Mouse (Mus musculus) lung, adult 2 months (tissue): ENCODE data around the gene Tsga10. TPM values are rescaled to one million over a fixed set of nuclear protein-coding genes. Genes with fewer than 3 reads are reported as not detected.

ENCODE experiments used
- DNase-seq: peaks from one replicate; pipeline ENCODE4 v3.0.0; 2022
- H3K4me1 ChIP-seq: fragments of 200-500 bp; 2 replicates; pipeline ENCODE4 v1.6.1; 2011; ENCODE audit warnings: low read length; ENCODE audit not compliant: control insufficient read depth, insufficient read depth
- H3K4me3 ChIP-seq: fragments of 200-500 bp; replicated peaks from 2 replicates; pipeline ENCODE3; 2011; ENCODE audit warnings: low read depth, mild to moderate bottlenecking, control low read depth, low read length; ENCODE audit errors: extremely low read depth
- CTCF ChIP-seq: fragments of 200-500 bp; IDR thresholded peaks from 2 replicates; pipeline ENCODE4 v1.5.1; 2011; ENCODE audit warnings: mild to moderate bottlenecking, low read length, control low read depth; ENCODE audit not compliant: insufficient read depth
- POLR2A ChIP-seq: fragments of 200-500 bp; IDR thresholded peaks from 2 replicates; pipeline ENCODE4 v1.6.1; 2011; ENCODE audit warnings: low read depth, mild to moderate bottlenecking, control low read depth, low read length, borderline replicate concordance; ENCODE audit errors: extremely low read depth
- WGBS: fragments of 180-500 bp; shearing (Covaris S2); methylation state at CpG from one replicate; pipeline ENCODE4 v1.1.7; 2018; 5-methylcytosine and 5-hydroxymethylcytosine counted together
- polyA plus RNA-seq: library from polyadenylated mRNA; depleted of rRNA; stranded (reverse); fragments of >200 nt; gene quantifications from 2 replicates; pipeline ENCODE4 v1.2.3, GENCODE M21; 2012

Tsga10 gene
- polyA plus RNA-seq, 1 experiment = 1.8 TPM

DNA sequence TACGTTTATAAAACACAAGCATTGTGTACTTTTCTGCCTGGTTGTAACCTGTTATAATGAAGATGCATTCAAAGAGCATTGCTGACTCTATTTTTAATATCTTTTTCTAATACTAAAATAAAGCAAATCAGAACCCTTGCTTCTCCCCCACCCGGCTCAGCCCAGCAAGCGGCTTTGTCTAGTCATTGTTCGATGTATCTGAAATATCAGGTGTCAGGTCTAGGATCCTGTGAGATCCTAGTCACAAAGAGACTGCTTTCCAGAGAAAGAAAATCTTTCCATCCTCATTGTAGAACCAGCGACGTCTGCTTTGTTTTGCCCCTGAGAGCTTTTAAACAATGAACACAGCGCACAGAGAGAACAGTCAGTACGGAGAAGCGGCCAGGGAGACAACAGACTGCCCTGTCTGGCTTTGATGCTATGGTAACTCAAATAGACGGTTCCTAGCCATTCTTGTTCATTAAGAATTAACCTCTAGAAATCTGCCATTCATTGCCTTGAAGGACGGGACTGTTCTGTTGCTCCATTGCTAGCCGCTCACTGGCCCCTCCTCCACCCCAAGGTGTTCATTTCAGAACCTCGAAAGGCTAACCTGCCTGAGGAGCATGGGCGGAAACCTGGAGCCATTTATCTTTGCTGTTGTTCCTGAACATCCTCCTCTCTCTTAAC is 123.5 kb downstream of the Tsga10 start:
- Histone ChIP-seq H3K4me1 (no peaks in the 10 kb centered on the region), H3K4me3 (no peak overlapping the region)
- no peak for DNase-seq
- WGBS = 67% methylated on average over 14 of the region's 14 CpGs
- no peak for TF ChIP-seq POLR2A
- TF ChIP-seq CTCF = no peak

GRCm38 (mm10) chr1:37742126-37742525 is 124.1 kb downstream of the Tsga10 start:
- no peak for DNase-seq
- H3K4me1 ChIP-seq = no peaks in the 10 kb centered on the region
- WGBS = 82% methylated on average over 11 of the region's 11 CpGs

GRCm38 (mm10) chr1:37740161-37740802 is 125.9 kb downstream of the Tsga10 start:
- TF ChIP-seq POLR2A (no peak), CTCF (no peak)
- 59% methylated on average over 8 of the region's 8 CpGs for WGBS
- Histone ChIP-seq H3K4me1 (no peaks in the 10 kb centered on the region), H3K4me3 (no peak overlapping the region)
- no peak for DNase-seq

More at GRCm38 (mm10) chr1:37742126-37742525, 124.1 kb downstream of the Tsga10 start:
- no peak overlapping the region for H3K4me3 ChIP-seq
- TF ChIP-seq CTCF (no peak), POLR2A (no peak)

DNA sequence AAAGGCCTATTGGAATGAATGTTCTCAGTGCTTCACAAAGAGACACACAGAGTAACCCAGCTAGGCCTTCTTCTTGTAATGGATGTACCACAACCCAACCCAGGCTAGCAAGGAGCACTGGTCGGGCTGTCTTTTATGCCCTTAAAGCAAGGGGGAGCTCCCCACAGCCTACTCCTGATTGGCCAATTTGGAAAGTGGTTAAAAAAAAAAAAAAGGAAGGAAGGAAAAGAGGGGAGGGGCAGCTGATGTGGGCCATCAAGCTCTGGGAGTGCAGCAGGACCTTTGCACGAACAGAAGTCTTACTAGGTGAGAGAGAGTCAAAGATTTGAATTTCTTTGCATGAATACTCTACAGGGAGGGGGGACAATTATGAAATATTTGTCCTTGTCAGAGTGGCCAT is 127.3 kb downstream of the Tsga10 start:
- WGBS = 49% methylated on average over 2 of the region's 2 CpGs
- Histone ChIP-seq H3K4me1 (no peaks in the 10 kb centered on the region), H3K4me3 (no peak overlapping the region)
- TF ChIP-seq POLR2A (no peak), CTCF (no peak)
- no peak for DNase-seq

GRCm38 (mm10) chr1:37737045-37737444 is 129.2 kb downstream of the Tsga10 start:
- 74% methylated on average over 4 of the region's 4 CpGs for WGBS
- H3K4me3 ChIP-seq = no peak overlapping the region
- no peak for TF ChIP-seq POLR2A
- TF ChIP-seq CTCF = no peak
- no peak for DNase-seq
- no peaks in the 10 kb centered on the region for H3K4me1 ChIP-seq

GRCm38 (mm10) chr1:37735932-37736331 is 130.3 kb downstream of the Tsga10 start:
- Histone ChIP-seq H3K4me1 (no peaks in the 10 kb centered on the region), H3K4me3 (no peak overlapping the region)
- WGBS = 85% methylated on average over 5 of the region's 5 CpGs
- DNase-seq = no peak
- TF ChIP-seq POLR2A (no peak), CTCF (no peak)

GRCm38 (mm10) chr1:37734841-37735240 is 131.4 kb downstream of the Tsga10 start:
- no peak overlapping the region for H3K4me3 ChIP-seq
- no peak for TF ChIP-seq CTCF
- no peak for TF ChIP-seq POLR2A
- no peaks in the 10 kb centered on the region for H3K4me1 ChIP-seq
- DNase-seq = no peak
- WGBS = 57% methylated on average over 7 of the region's 7 CpGs

GRCm38 (mm10) chr1:37729353-37729752 is 136.9 kb downstream of the Tsga10 start:
- no peak for DNase-seq
- TF ChIP-seq CTCF (no peak), POLR2A (no peak)
- Histone ChIP-seq H3K4me1 (no peaks in the 10 kb centered on the region), H3K4me3 (no peak overlapping the region)
- WGBS = 89% methylated on average over 8 of the region's 8 CpGs

- TF ChIP-seq POLR2A (no peak), CTCF (no peak)
These were observed 138.2 kb downstream of the Tsga10 start for GRCm38 (mm10) chr1:37728053-37728452.

DNA sequence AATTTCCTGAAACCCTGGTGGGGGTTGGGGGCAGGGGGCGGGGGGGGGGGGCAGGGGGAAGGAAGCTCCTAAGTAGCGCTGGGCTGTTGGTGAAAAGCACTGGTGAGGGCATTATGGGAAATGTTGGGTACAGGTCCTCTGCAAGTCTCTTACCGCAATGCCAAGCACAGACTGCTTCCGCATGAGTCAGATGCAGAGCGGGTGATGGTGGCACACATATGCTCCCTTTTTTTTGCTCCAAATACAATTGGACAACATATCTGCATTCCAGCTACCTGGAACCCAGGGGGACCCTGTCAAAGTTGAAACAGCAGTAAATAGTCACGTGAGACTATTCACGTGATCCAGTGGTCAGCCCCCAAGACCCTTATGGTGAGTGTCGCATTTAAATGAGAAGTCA is 139.0 kb downstream of the Tsga10 start:
- Histone ChIP-seq H3K4me3 (no peak overlapping the region), H3K4me1 (no peaks in the 10 kb centered on the region)
- DNase-seq = no peak
- no peak for TF ChIP-seq POLR2A
- TF ChIP-seq CTCF = no peak
- WGBS = 81% methylated on average over 8 of the region's 8 CpGs

More at GRCm38 (mm10) chr1:37728053-37728452, 138.2 kb downstream of the Tsga10 start:
- 46% methylated on average over 10 of the region's 10 CpGs for WGBS
- no peak for DNase-seq
- no peaks in the 10 kb centered on the region for H3K4me1 ChIP-seq
- H3K4me3 ChIP-seq = no peak overlapping the region
